Mouse (Mus musculus) stomach, postnatal 0 days (tissue): ENCODE data around the gene Lyrm9.

ENCODE experiments used
- CTCF ChIP-seq: IDR thresholded peaks from 2 replicates; pipeline ENCODE4 v1.5.1; 2016; ENCODE audit warnings: antibody characterized with exemption, low read depth, mild to moderate bottlenecking, moderate library complexity
- EP300 ChIP-seq: optimal IDR thresholded peaks from 2 replicates; pipeline ENCODE3; 2016; ENCODE audit warnings: antibody characterized with exemption

GRCm38 (mm10) chr11:78870891-78871290 lies 44.5 kb downstream of the Lyrm9 start:
- no peak for TF ChIP-seq CTCF
- TF ChIP-seq EP300, result no peak
